Mouse (Mus musculus) right cerebral cortex, postnatal 14 days (tissue): ENCODE measurements around the gene Scaper.

Experiments used
- DNase-seq: peaks from one replicate; pipeline ENCODE4 v3.0.0; 2022

Scaper gene

GRCm38 (mm10) chr9:55598594-55598993 is 339.3 kb downstream of the Scaper start:
- no peak for DNase-seq

- DNase-seq = no peak
Measured at GRCm38 (mm10) chr9:55586141-55586540, 351.8 kb downstream of the Scaper start.

GRCm38 (mm10) chr9:55581414-55581813 is 356.5 kb downstream of the Scaper start:
- no peak for DNase-seq

- no peak for DNase-seq
Measured at GRCm38 (mm10) chr9:55576571-55576970, 361.3 kb downstream of the Scaper start.

GRCm38 (mm10) chr9:55571071-55571470 is 366.8 kb downstream of the Scaper start:
- DNase-seq = no peak

- DNase-seq = no peak
Measured at GRCm38 (mm10) chr9:55568466-55569159, 369.3 kb downstream of the Scaper start.

GRCm38 (mm10) chr9:55560960-55561359 is 377.0 kb downstream of the Scaper start:
- no peak for DNase-seq

- no peak for DNase-seq
Measured at GRCm38 (mm10) chr9:55554986-55555385, 382.9 kb downstream of the Scaper start.

- DNase-seq = no peak
Measured at GRCm38 (mm10) chr9:55549302-55549890, 388.5 kb downstream of the Scaper start.

- DNase-seq = no peak
Measured at GRCm38 (mm10) chr9:55548871-55549270, 389.0 kb downstream of the Scaper start.

- peak; percentile 11 for DNase-seq
Measured at GRCm38 (mm10) chr9:55546176-55547010, 391.5 kb downstream of the Scaper start.

GRCm38 (mm10) chr9:55545556-55546175 is 392.3 kb downstream of the Scaper start:
- no peak for DNase-seq

- no peak for DNase-seq
Measured at GRCm38 (mm10) chr9:55544861-55545555, 392.9 kb downstream of the Scaper start.

GRCm38 (mm10) chr9:55543703-55544401 is 394.1 kb downstream of the Scaper start:
- DNase-seq = no peak

GRCm38 (mm10) chr9:55543336-55543702 is 394.6 kb downstream of the Scaper start:
- DNase-seq = no peak

GRCm38 (mm10) chr9:55542366-55543325 is 395.3 kb downstream of the Scaper start:
- DNase-seq = no peak

- DNase-seq = no peak
Measured at GRCm38 (mm10) chr9:55541681-55542365, 396.1 kb downstream of the Scaper start.

- no peak for DNase-seq
Measured at GRCm38 (mm10) chr9:55540888-55541287, 397.0 kb downstream of the Scaper start.

- no peak for DNase-seq
Measured at GRCm38 (mm10) chr9:55540391-55540770, 397.5 kb downstream of the Scaper start.

- no peak for DNase-seq
Measured at GRCm38 (mm10) chr9:55539661-55540390, 398.1 kb downstream of the Scaper start.
